Mouse (Mus musculus): ENCODE measurements around the gene Mesp1. TPM values are rescaled to one million over a fixed set of nuclear protein-coding genes. Genes with fewer than 3 reads are reported as not detected.

Gene Mesp1
- total and polyA plus RNA-seq, 3 experiments = not detected

GRCm38 (mm10) chr7:79819515-79819914 lies 25.9 kb upstream of the Mesp1 start:
- no peak overlapping the region for H3K4me3 ChIP-seq (replicated peaks in 1 of 3; ENCODE audit: low read depth in 2 of 3, low read length in 2 of 3, poor library complexity in 1 of 3)
- no peak for DNase-seq (ENCODE audit: extremely low read depth)
- no peaks in the 10 kb centered on the region for H3K4me1 ChIP-seq (ENCODE audit: control insufficient read depth in 1 of 2, insufficient read depth in 2 of 2)
- no peaks in the 10 kb centered on the region for H3K9me3 ChIP-seq (replicated peaks; ENCODE audit: low read length)
- no peaks in the 10 kb centered on the region for H3K79me2 ChIP-seq (replicated peaks; ENCODE audit: control insufficient read depth, extremely low read depth, insufficient read depth, poor library complexity, severe bottlenecking)
- dilution Hi-C loops (cut with MboI; ENCODE audit: extremely low pct_ligation_motif_present, extremely low pct_unique_long_range_greater_than_20kb, low sequenced_read_pairs) (no loop called here), in situ Hi-C loops (cut with MboI; ENCODE audit: low pct_ligation_motif_present, low pct_unique_long_range_greater_than_20kb, low sequenced_read_pairs) (no loop called here)
- TF ChIP-seq ETS1 (conservative IDR thresholded peaks at IDR 0.05; ENCODE audit: low read depth, low read length) = no peak
- TF ChIP-seq NELFE (IDR thresholded peaks at IDR 0.05; ENCODE audit: low read depth, low read length) = no peak
- TF ChIP-seq MAX (IDR thresholded peaks at IDR 0.05; ENCODE audit: low read length) = no peak
- TF ChIP-seq ELF1 (IDR thresholded peaks at IDR 0.05; ENCODE audit: low read depth, low read length) = no peak
- TF ChIP-seq PAX5 (IDR thresholded peaks at IDR 0.05; ENCODE audit: low read length) = no peak
- H3K27ac ChIP-seq (ENCODE audit: insufficient read depth, low read depth) = no peak overlapping the region
- no peak overlapping the region for H3K9ac ChIP-seq (ENCODE audit: insufficient read depth, low read depth)
- H3K36me3 ChIP-seq (replicated peaks in 1 of 2; ENCODE audit: control insufficient read depth in 1 of 2, insufficient read depth in 1 of 2, low read length in 1 of 2) = no peaks in the 10 kb centered on the region
- H3K27me3 ChIP-seq (replicated peaks) = peaks cover 22% of the 10 kb centered on the region
- H3K4me2 ChIP-seq (ENCODE audit: insufficient read depth, low read depth, poor library complexity, severe bottlenecking) = no peak overlapping the region

- DNase-seq (ENCODE audit: extremely low read depth) = no peak
- peaks cover 20% of the 10 kb centered on the region for H3K27me3 ChIP-seq (replicated peaks)
- no peak overlapping the region for H3K4me2 ChIP-seq (ENCODE audit: insufficient read depth, low read depth, poor library complexity, severe bottlenecking)
- H3K4me3 ChIP-seq (replicated peaks in 1 of 3; ENCODE audit: low read depth in 2 of 3, low read length in 2 of 3, poor library complexity in 1 of 3) = no peak overlapping the region
- no peak for TF ChIP-seq ZKSCAN1 (IDR thresholded peaks at IDR 0.05; ENCODE audit: borderline replicate concordance, low read depth, low read length)
- TF ChIP-seq ELF1 (IDR thresholded peaks at IDR 0.05; ENCODE audit: low read depth, low read length) = no peak
- no peak for TF ChIP-seq E2F4 (IDR thresholded peaks at IDR 0.05; ENCODE audit: insufficient replicate concordance, low read depth, low read length)
- no peak for TF ChIP-seq USF2 (conservative IDR thresholded peaks at IDR 0.05; ENCODE audit: low read depth, low read length)
- TF ChIP-seq SMC3 (IDR thresholded peaks at IDR 0.05; ENCODE audit: low read depth, low read length) = no peak
- no peak for TF ChIP-seq JUN (IDR thresholded peaks at IDR 0.05; ENCODE audit: insufficient read depth, low read depth, low read length)
- no peak for TF ChIP-seq UBTF (IDR thresholded peaks at IDR 0.05; ENCODE audit: low read depth, low read length)
- no peak for TF ChIP-seq USF1 (IDR thresholded peaks at IDR 0.05; ENCODE audit: low read depth, low read length)
- TF ChIP-seq IRF4 (IDR thresholded peaks at IDR 0.05; ENCODE audit: low read depth, low read length) = no peak
- no peak for TF ChIP-seq MAX (IDR thresholded peaks at IDR 0.05; ENCODE audit: low read length)
- no peak for TF ChIP-seq ZNF384 (IDR thresholded peaks at IDR 0.05; ENCODE audit: low read depth, low read length)
- no peak for TF ChIP-seq JUND (conservative IDR thresholded peaks at IDR 0.05; ENCODE audit: low read depth, low read length)
- no peak for TF ChIP-seq TBP (conservative IDR thresholded peaks at IDR 0.05; ENCODE audit: low read depth, low read length)
- no peak for TF ChIP-seq POLR2AphosphoS2 (IDR thresholded peaks at IDR 0.05; ENCODE audit: low read depth, low read length)
- dilution Hi-C loops (cut with MboI; ENCODE audit: extremely low pct_ligation_motif_present, extremely low pct_unique_long_range_greater_than_20kb, low sequenced_read_pairs) (no loop called here), in situ Hi-C loops (cut with MboI; ENCODE audit: low pct_ligation_motif_present, low pct_unique_long_range_greater_than_20kb, low sequenced_read_pairs) (no loop called here)
- no peaks in the 10 kb centered on the region for H3K9me3 ChIP-seq (replicated peaks; ENCODE audit: low read length)
- H3K4me1 ChIP-seq (ENCODE audit: control insufficient read depth in 1 of 2, insufficient read depth in 2 of 2) = no peaks in the 10 kb centered on the region
- H3K9ac ChIP-seq (ENCODE audit: insufficient read depth, low read depth) = no peak overlapping the region
- no peak overlapping the region for H3K27ac ChIP-seq (ENCODE audit: insufficient read depth, low read depth)
- no peaks in the 10 kb centered on the region for H3K79me2 ChIP-seq (replicated peaks; ENCODE audit: control insufficient read depth, extremely low read depth, insufficient read depth, poor library complexity, severe bottlenecking)
- H3K36me3 ChIP-seq (replicated peaks in 1 of 2; ENCODE audit: control insufficient read depth in 1 of 2, insufficient read depth in 1 of 2, low read length in 1 of 2) = no peaks in the 10 kb centered on the region
Observed at GRCm38 (mm10) chr7:79818321-79818720, 24.7 kb upstream of the Mesp1 start.
